Mouse (Mus musculus) fat pad, adult 2 months (tissue): ENCODE results near the gene Olfr362.
"Not testable (repeated sequence)": the region's sequence is repeated elsewhere in the genome, so short reads cannot be mapped to it uniquely, and the experiment has no call there.

Source experiments
- DNase-seq: peaks from one replicate; pipeline ENCODE4 v3.0.0-alpha.2; 2011; ENCODE audit warnings: low read depth, low spot score; ENCODE audit errors: extremely low read depth

Gene Olfr362

DNA sequence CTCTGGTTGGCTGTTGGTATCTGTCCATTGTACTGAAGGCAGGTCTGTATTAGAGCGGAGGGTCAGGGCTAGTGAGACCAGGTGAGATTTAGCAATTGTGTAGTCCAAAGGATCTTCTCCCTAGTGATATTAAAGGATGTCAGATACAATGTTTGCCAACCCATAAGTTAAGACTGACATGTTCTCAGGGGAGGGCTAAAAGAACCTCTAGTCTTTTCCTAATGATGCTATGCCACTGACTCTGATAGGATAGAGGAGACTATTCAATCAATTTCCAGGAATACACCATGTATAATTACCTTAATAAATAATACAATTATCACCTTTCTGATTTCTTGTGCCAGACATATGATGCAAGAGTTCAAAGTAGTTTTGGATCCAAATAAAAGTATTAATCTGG is at the start of gene Olfr362:
Gene Olfr362, minus strand, starts transcription at position 101 of the 400 bp plus-strand sequence.
- DNase-seq = no peak

DNA sequence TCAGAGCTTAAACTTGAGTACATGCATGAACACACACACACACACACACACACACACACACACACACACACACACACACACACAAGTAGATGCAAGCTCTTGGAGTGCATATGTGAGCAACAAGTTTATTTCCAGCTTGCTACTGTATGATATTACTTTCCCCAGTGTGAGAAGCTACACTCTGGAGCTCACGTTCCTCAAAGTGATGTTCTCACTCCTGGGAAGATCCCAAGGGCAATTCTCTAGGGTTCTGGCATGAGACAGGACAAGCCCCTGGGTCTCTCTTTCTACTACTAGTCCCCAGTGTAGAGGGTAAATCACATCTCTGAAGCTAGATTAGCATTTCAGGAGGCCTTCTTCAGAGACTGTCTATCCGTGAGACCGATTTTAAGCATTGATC is 21.3 kb upstream of the Olfr362 start, which contains the start of gene Olfr364-ps1:
Gene Olfr364-ps1, plus strand, starts transcription at position 301 of the 400 bp plus-strand sequence.
- no peak for DNase-seq

DNA sequence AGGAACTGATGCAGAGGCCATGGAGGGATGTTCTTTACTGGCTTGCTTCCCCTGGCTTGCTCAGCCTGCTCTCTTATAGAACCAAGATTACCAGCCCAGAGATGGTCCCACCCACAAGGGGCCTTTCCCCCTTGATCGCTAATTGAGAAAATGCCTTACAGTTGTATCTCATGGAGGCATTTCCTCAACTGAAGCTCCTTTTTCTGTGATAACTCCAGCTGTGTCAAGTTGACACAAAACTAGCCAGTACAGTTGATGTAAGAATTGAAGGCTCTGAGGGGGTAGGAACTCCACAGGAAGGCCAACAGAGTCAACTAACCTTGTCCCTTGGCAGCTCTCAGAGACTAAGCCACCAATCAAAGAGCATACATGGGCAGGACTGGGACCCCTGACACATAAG is 28.5 kb downstream of the Olfr362 start, which contains the start of gene Olfr361:
Gene Olfr361, minus strand, starts transcription at position 101 of the 400 bp plus-strand sequence.
- DNase-seq = not testable (repeated sequence)

DNA sequence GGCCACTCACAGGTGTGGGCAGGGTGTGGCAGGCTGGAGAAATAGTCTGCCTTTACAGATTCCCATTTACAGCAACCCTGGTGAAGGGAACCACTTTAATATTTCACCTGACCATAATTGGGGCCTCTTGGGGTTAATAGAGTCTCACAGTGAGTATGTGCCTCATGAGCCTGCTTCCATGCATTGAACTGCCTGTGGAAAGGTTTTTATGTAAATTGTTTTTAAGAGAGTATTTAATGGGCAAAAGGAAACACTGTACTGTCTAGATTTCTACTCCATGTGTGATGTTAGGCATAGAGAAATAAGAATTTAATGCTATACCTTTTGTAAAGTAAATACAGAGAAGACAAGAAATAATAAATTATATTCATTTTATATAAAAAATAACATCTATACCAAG is 52.3 kb downstream of the Olfr362 start, which contains the start of gene Olfr360:
Gene Olfr360, plus strand, starts transcription at position 301 of the 400 bp plus-strand sequence.
- no peak for DNase-seq
